Mouse (Mus musculus) CH12.LX (cell line): ENCODE data around the gene Zscan5b. TPM values are rescaled to one million over a fixed set of nuclear protein-coding genes. Genes with fewer than 3 reads are reported as not detected.

Experiments used
- DNase-seq: peaks from one replicate; pipeline ENCODE4 v3.0.0-alpha.2; 2013; ENCODE audit errors: extremely low read depth
- H3K27ac ChIP-seq: 2 replicates; pipeline ENCODE4 v1.5.1; 2012; ENCODE audit warnings: low read depth, mild to moderate bottlenecking, control low read depth, moderate library complexity; ENCODE audit not compliant: insufficient read depth
- H3K27me3 ChIP-seq: replicated peaks from 2 replicates; pipeline ENCODE3; 2012; ENCODE audit warnings: inconsistent platforms
- H3K36me3 ChIP-seq, 2 experiments: replicated peaks in 1 of 2; 2 replicates each; pipeline versions ENCODE3 to v1.6.1; 2012; ENCODE audit warnings: inconsistent platforms in 1 of 2, low read length in 1 of 2, mild to moderate bottlenecking in 1 of 2, mixed read lengths in 1 of 2, moderate library complexity in 1 of 2; ENCODE audit not compliant: control insufficient read depth in 1 of 2, insufficient read depth in 1 of 2
- H3K4me1 ChIP-seq, 2 experiments: 2 replicates each; pipeline ENCODE4 v1.6.1; 2012; ENCODE audit warnings: inconsistent platforms in 1 of 2, moderate library complexity in 1 of 2; ENCODE audit not compliant: insufficient read depth in 2 of 2, control insufficient read depth in 1 of 2
- H3K4me2 ChIP-seq: 2 replicates; pipeline ENCODE4 v1.6.1; 2012; ENCODE audit warnings: low read depth, mild to moderate bottlenecking, control low read depth; ENCODE audit not compliant: poor library complexity, insufficient read depth, severe bottlenecking
- H3K4me3 ChIP-seq, 3 experiments: fragments of 150-350 bp in 1 of 3; sonication (generic) in 1 of 3; replicated peaks in 1 of 3; 2 replicates each; pipeline versions ENCODE3 to v1.5.1; 2011 to 2012; ENCODE audit warnings: low read depth in 2 of 3, low read length in 2 of 3, mild to moderate bottlenecking in 2 of 3, moderate library complexity in 2 of 3, control low read depth in 1 of 3, improper control_type of control experiment in 1 of 3, inconsistent platforms in 1 of 3, mixed read lengths in 1 of 3; ENCODE audit not compliant: poor library complexity in 1 of 3
- H3K79me2 ChIP-seq: replicated peaks from 2 replicates; pipeline ENCODE4 v1.6.1; 2012; ENCODE audit warnings: mild to moderate bottlenecking, moderate library complexity; ENCODE audit not compliant: control insufficient read depth, poor library complexity, insufficient read depth, severe bottlenecking; ENCODE audit errors: extremely low read depth
- H3K9ac ChIP-seq: 2 replicates; pipeline ENCODE4 v1.6.1; 2012; ENCODE audit warnings: low read depth, mild to moderate bottlenecking, control low read depth, moderate library complexity; ENCODE audit not compliant: insufficient read depth
- H3K9me3 ChIP-seq: replicated peaks from 2 replicates; pipeline ENCODE3; 2012; ENCODE audit warnings: low read length, inconsistent platforms, mixed read lengths
- BHLHE40 ChIP-seq: IDR thresholded peaks from 2 replicates; pipeline ENCODE4 v1.6.1; 2011; ENCODE audit warnings: mild to moderate bottlenecking, low read depth, low read length, improper control_type of control experiment
- CHD1 ChIP-seq: IDR thresholded peaks from 2 replicates; pipeline ENCODE4 v1.6.1; 2012; ENCODE audit warnings: low read depth, low read length, improper control_type of control experiment, inconsistent platforms
- CHD2 ChIP-seq: IDR thresholded peaks from 2 replicates; pipeline ENCODE4 v1.6.1; 2011; ENCODE audit warnings: low read length, improper control_type of control experiment
- CTCF ChIP-seq, 2 experiments: IDR thresholded peaks in 1 of 2; conservative IDR thresholded peaks in 1 of 2; 2 replicates each; pipeline ENCODE4 v1.5.1; 2011 to 2012; ENCODE audit warnings: low read depth in 2 of 2, low read length in 2 of 2, improper control_type of control experiment in 1 of 2, inconsistent platforms in 1 of 2, mild to moderate bottlenecking in 1 of 2, moderate library complexity in 1 of 2
- E2F4 ChIP-seq: IDR thresholded peaks from 2 replicates; pipeline ENCODE4 v1.6.1; 2011; ENCODE audit warnings: low read depth, low read length, improper control_type of control experiment; ENCODE audit not compliant: insufficient replicate concordance
- ELF1 ChIP-seq: IDR thresholded peaks from 2 replicates; pipeline ENCODE4 v1.6.1; 2014; ENCODE audit warnings: low read depth, mild to moderate bottlenecking, inconsistent platforms, low read length, improper control_type of control experiment
- ETS1 ChIP-seq: conservative IDR thresholded peaks from 2 replicates; pipeline ENCODE4 v1.6.1; 2012; ENCODE audit warnings: low read depth, mild to moderate bottlenecking, inconsistent platforms, low read length, improper control_type of control experiment, moderate library complexity
- GABPA ChIP-seq: IDR thresholded peaks from 2 replicates; pipeline ENCODE4 v1.6.1; 2012; ENCODE audit warnings: low read depth, low read length, improper control_type of control experiment, inconsistent platforms; ENCODE audit not compliant: insufficient replicate concordance
- HCFC1 ChIP-seq: IDR thresholded peaks from 2 replicates; pipeline ENCODE4 v1.6.1; 2012; ENCODE audit warnings: low read depth, mild to moderate bottlenecking, inconsistent platforms, low read length, improper control_type of control experiment
- IRF4 ChIP-seq: IDR thresholded peaks from 2 replicates; pipeline ENCODE4 v1.6.1; 2014; ENCODE audit warnings: low read depth, mild to moderate bottlenecking, inconsistent platforms, low read length, improper control_type of control experiment
- JUN ChIP-seq: IDR thresholded peaks from 2 replicates; pipeline ENCODE4 v1.6.1; 2011; ENCODE audit warnings: low read depth, mild to moderate bottlenecking, low read length, improper control_type of control experiment, moderate library complexity; ENCODE audit not compliant: insufficient read depth
- JUND ChIP-seq: conservative IDR thresholded peaks from 2 replicates; pipeline ENCODE4 v1.6.1; 2011; ENCODE audit warnings: low read depth, low read length, improper control_type of control experiment
- KAT2A ChIP-seq: IDR thresholded peaks from 2 replicates; pipeline ENCODE4 v1.6.1; 2012; ENCODE audit warnings: low read length, improper control_type of control experiment, inconsistent platforms; ENCODE audit not compliant: insufficient replicate concordance
- MAFK ChIP-seq: IDR thresholded peaks from 2 replicates; pipeline ENCODE4 v1.6.1; 2011; ENCODE audit warnings: low read length, improper control_type of control experiment; ENCODE audit not compliant: insufficient replicate concordance
- MEF2A ChIP-seq: IDR thresholded peaks from 2 replicates; pipeline ENCODE4 v1.6.1; 2014; ENCODE audit warnings: low read depth, mild to moderate bottlenecking, inconsistent platforms, low read length, improper control_type of control experiment, borderline replicate concordance
- MXI1 ChIP-seq: IDR thresholded peaks from 2 replicates; pipeline ENCODE4 v1.6.1; 2011; ENCODE audit warnings: mild to moderate bottlenecking, low read depth, low read length, improper control_type of control experiment
- MYC ChIP-seq: IDR thresholded peaks from 2 replicates; pipeline ENCODE4 v1.6.1; 2011; ENCODE audit warnings: low read depth, mild to moderate bottlenecking, improper control_type of control experiment, low read length
- NELFE ChIP-seq: IDR thresholded peaks from 2 replicates; pipeline ENCODE4 v1.6.1; 2011; ENCODE audit warnings: low read depth, low read length, improper control_type of control experiment
- NRF1 ChIP-seq: IDR thresholded peaks from 2 replicates; pipeline ENCODE4 v1.6.1; 2014; ENCODE audit warnings: low read depth, mild to moderate bottlenecking, inconsistent platforms, low read length, improper control_type of control experiment, moderate library complexity
- PAX5 ChIP-seq: IDR thresholded peaks from 2 replicates; pipeline ENCODE4 v1.6.1; 2012; ENCODE audit warnings: low read length, inconsistent platforms, mixed read lengths
- POLR2A ChIP-seq: IDR thresholded peaks from 2 replicates; pipeline ENCODE4 v1.6.1; 2011; ENCODE audit warnings: low read depth, mild to moderate bottlenecking, improper control_type of control experiment, low read length
- POLR2AphosphoS2 ChIP-seq: IDR thresholded peaks from 2 replicates; pipeline ENCODE4 v1.6.1; 2011; ENCODE audit warnings: low read depth, low read length, improper control_type of control experiment
- SIN3A ChIP-seq: IDR thresholded peaks from 2 replicates; pipeline ENCODE4 v1.6.1; 2012; ENCODE audit warnings: low read length, improper control_type of control experiment, inconsistent platforms
- UBTF ChIP-seq: IDR thresholded peaks from 2 replicates; pipeline ENCODE4 v1.6.1; 2012; ENCODE audit warnings: low read depth, mild to moderate bottlenecking, inconsistent platforms, low read length, improper control_type of control experiment, moderate library complexity
- USF1 ChIP-seq: IDR thresholded peaks from 2 replicates; pipeline ENCODE4 v1.6.1; 2014; ENCODE audit warnings: low read depth, mild to moderate bottlenecking, inconsistent platforms, low read length, improper control_type of control experiment
- USF2 ChIP-seq: conservative IDR thresholded peaks from 2 replicates; pipeline ENCODE4 v1.6.1; 2011; ENCODE audit warnings: low read depth, low read length, improper control_type of control experiment
- ZC3H11A ChIP-seq: IDR thresholded peaks from 2 replicates; pipeline ENCODE4 v1.6.1; 2012; ENCODE audit warnings: low read depth, mild to moderate bottlenecking, inconsistent platforms, low read length, improper control_type of control experiment
- ZKSCAN1 ChIP-seq: IDR thresholded peaks from 2 replicates; pipeline ENCODE4 v1.6.1; 2012; ENCODE audit warnings: low read depth, inconsistent platforms, low read length, improper control_type of control experiment, borderline replicate concordance
- ZNF384 ChIP-seq: IDR thresholded peaks from 2 replicates; pipeline ENCODE4 v1.6.1; 2012; ENCODE audit warnings: low read depth, low read length, improper control_type of control experiment, inconsistent platforms
- dilution Hi-C: fragments of 300-500 bp; cut with MboI; formaldehyde crosslinking; loops from 2 replicates; pipeline ENCODE4 v1.14.3; 2020; ENCODE audit warnings: low sequenced_read_pairs; ENCODE audit not compliant: extremely low pct_unique_long_range_greater_than_20kb, extremely low pct_ligation_motif_present
- in situ Hi-C: fragments of 300-500 bp; cut with MboI; formaldehyde crosslinking; loops from 3 replicates; pipeline ENCODE4 v1.14.3; 2019; ENCODE audit warnings: low sequenced_read_pairs, low pct_ligation_motif_present, low pct_unique_long_range_greater_than_20kb, mixed read lengths
- polyA plus RNA-seq: library from polyadenylated mRNA; unstranded; fragments of >175 nt; gene quantifications from 2 replicates; pipeline ENCODE4 v1.2.1, GENCODE M21; 2012; ENCODE audit warnings: low read depth; ENCODE audit not compliant: insufficient read length
- total RNA-seq, 2 experiments: library from RNA; depleted of rRNA; stranded (reverse); fragments of 300-350 nt in 1 of 2; fragments of >200 nt in 1 of 2; gene quantifications; 2 replicates each; pipeline ENCODE4 v1.2.3; 2012 to 2014

Zscan5b gene
- not detected in 2 replicates for total RNA-seq (2012; rRNA removed)
- total RNA-seq (2014; rRNA removed), result not detected in 2 replicates
- not detected in 2 replicates for polyA plus RNA-seq

- H3K4me2 ChIP-seq, result no peak within 1 kb of the TSS
- H3K9ac ChIP-seq, result no peak within 1 kb of the TSS
- no peaks in the 10 kb centered on the region for H3K36me3 ChIP-seq
- H3K4me1 ChIP-seq, result no peaks in the 10 kb centered on the region
- in situ Hi-C loops, result no loop called here
- no peak within 1 kb of the TSS for H3K27ac ChIP-seq
- no peak for TF ChIP-seq CHD1
- TF ChIP-seq ZKSCAN1, result no peak
- no peak for TF ChIP-seq GABPA
- no peak for TF ChIP-seq POLR2AphosphoS2
- no peak for TF ChIP-seq MEF2A
- TF ChIP-seq ZC3H11A, result no peak
- no peak for TF ChIP-seq CHD2
- TF ChIP-seq UBTF, result no peak
- TF ChIP-seq BHLHE40, result no peak
- no peak for TF ChIP-seq MYC
- TF ChIP-seq E2F4, result no peak
- TF ChIP-seq USF1, result no peak
- TF ChIP-seq JUND, result no peak
- peaks cover 29% of the 10 kb centered on the region for H3K27me3 ChIP-seq
- DNase-seq, result no peak
- H3K9me3 ChIP-seq, result peaks cover 8% of the 10 kb centered on the region
- H3K79me2 ChIP-seq, result no peaks in the 10 kb centered on the region
- no peak within 1 kb of the TSS for H3K4me3 ChIP-seq
- dilution Hi-C loops, result no loop called here
Measured at GRCm38 (mm10) chr7:6221978-6222377, at the start of gene Zscan5b. Gene Zscan5b, plus strand, starts transcription at chr7:6222278.

GRCm38 (mm10) chr7:6172674-6173244, 49.3 kb upstream of the Zscan5b start:
- Histone ChIP-seq H3K4me3 (peak overlapping the region; percentile 58 to 74 (median 60)), H3K27ac (no peak overlapping the region), H3K9me3 (no peaks in the 10 kb centered on the region), H3K4me2 (peak overlapping the region; percentile 76), H3K27me3 (no peaks in the 10 kb centered on the region), H3K36me3 (peaks cover 0 to 23% of the 10 kb centered on the region in 2 experiments), H3K79me2 (no peaks in the 10 kb centered on the region; the same call in 1 of the 2 replicates), H3K4me1 (peaks cover 4 to 16% of the 10 kb centered on the region in 2 experiments), H3K9ac (peak overlapping the region; percentile 85)
- in situ Hi-C loops (no loop called here), dilution Hi-C loops (no loop called here)
- peak; percentile 37 for DNase-seq
- no peak for TF ChIP-seq MEF2A
- no peak for TF ChIP-seq USF2
- no peak for TF ChIP-seq NELFE
- TF ChIP-seq HCFC1, result no peak
- TF ChIP-seq JUND, result no peak
- TF ChIP-seq ZKSCAN1, result no peak
- TF ChIP-seq ELF1, result no peak
- no peak for TF ChIP-seq NRF1
- 0 out of 2 replicates have a peak, but pooled peaks have one; percentile 6 for TF ChIP-seq CHD2
- no peak for TF ChIP-seq JUN
- TF ChIP-seq IRF4, result no peak
- no peak; the same call in 1 of the 2 replicates for TF ChIP-seq MXI1
- TF ChIP-seq CTCF (conservative IDR thresholded peaks at IDR 0.05 in 1 of 2, IDR thresholded peaks at IDR 0.05 in 1 of 2; ENCODE audit: low read depth in 2 of 2, low read length in 2 of 2), result no peak
- no peak for TF ChIP-seq ETS1
- no peak for TF ChIP-seq E2F4
- no peak for TF ChIP-seq KAT2A
- peak; percentile 35 for TF ChIP-seq POLR2A
- no peak for TF ChIP-seq ZNF384
- TF ChIP-seq BHLHE40, result peak; percentile 54; the same call in 1 of the 2 replicates
- TF ChIP-seq POLR2AphosphoS2, result no peak
- TF ChIP-seq MYC, result no peak
- no peak for TF ChIP-seq PAX5
- TF ChIP-seq USF1, result no peak
- TF ChIP-seq SIN3A, result peak; percentile 34; the same call in 1 of the 2 replicates
- no peak for TF ChIP-seq CHD1
- TF ChIP-seq MAFK, result no peak
